Mouse (Mus musculus): ENCODE results near the gene Nxf2.
"Not testable (repeated sequence)": the region's sequence is repeated elsewhere in the genome, so short reads cannot be mapped to it uniquely, and the experiment has no call there.

Gene Nxf2

GRCm38 (mm10) chrX:134964546-134964945, at the start of gene Nxf2:
Nxf2 (minus strand) TSS chrX:134964754.
- no peak for DNase-seq

GRCm38 (mm10) chrX:135011381-135011780, 46.8 kb upstream of the Nxf2 start:
- no peak for DNase-seq

- DNase-seq = no peak
These were observed 44.9 kb upstream of the Nxf2 start for GRCm38 (mm10) chrX:135009471-135009815.

DNA sequence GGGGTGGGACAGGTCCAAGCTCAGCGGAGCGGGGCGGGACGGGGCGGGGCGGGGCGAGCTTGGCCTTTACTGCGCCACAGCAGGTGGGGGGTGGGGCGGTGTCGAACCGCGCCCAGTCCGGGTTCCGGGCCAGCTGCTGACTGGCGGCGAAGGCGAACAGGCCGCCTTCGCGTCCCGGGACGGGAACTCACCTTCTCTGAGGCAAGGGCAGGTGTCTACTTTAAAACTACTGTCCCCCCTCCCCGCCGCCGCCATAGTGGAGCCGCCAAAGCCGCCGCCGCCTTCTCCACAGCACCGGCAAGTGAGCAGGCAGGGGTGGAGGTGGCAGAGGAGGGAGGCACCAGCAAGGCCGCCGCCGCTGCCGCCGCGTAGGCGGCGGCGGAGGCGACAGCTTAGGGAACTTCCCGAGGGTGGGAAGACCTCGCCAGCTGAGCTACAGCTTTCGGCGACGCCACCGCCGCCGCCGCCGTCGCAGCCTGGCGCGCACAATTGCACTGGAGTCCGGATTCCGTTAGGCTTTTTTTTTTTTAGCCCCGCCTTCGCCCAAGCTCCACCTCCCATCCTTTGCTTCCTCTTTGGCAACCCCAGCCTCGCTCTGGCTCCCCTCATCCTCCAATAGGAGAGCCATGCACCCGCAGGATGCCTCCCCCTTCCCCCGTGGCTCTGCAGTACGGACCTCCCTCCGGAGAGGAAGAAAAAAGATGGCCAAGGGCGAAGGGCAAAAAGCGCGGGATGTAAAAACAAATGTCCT, 44.3 kb upstream of the Nxf2 start, which contains the start of gene Zmat1:
Zmat1 (minus strand) TSS at position 490 of the 751 bp plus-strand sequence.
- DNase-seq = peak; percentile 74

- no peak for DNase-seq
These were observed 43.5 kb upstream of the Nxf2 start for GRCm38 (mm10) chrX:135008021-135008420.

DNA sequence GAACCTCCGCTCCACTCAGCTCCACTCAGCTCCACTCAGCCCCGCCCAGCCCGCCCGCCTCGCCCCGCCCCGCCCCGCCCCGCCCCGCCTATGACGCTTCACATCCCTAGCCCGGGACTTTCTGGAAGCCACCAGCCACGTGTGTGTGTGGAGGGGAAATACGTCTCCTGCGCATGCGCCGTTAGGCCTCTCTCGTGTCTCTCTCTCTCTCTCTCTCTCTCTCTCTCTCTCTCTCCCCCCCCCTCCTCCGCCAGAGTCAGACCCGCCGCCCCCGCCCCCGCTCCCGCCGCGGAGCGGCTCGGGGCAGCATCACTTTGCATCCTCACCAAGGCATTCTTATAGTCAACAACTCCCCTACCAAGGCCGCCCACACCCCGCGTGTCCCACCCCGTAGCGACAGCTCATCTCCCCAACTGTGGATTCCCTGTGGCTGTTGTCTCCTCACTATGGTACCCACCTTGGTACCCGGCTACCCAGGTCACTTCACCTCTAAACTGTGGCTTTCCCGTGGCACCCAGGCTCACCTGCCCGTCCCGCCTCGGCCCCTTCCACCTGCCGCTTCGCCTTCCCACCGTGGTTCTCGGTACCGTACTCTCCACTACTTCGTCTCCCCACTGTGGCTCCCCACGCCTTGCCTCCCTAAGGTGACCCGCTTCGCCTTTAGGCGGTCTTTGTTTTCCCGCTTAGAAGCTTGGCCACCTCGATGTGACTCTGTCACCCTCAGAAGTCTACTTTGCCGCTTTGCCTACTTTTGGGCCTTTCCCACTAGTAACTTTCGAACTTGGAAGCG, 1.1 kb downstream of the Nxf2 start:
- peak; percentile 68 for DNase-seq

DNA sequence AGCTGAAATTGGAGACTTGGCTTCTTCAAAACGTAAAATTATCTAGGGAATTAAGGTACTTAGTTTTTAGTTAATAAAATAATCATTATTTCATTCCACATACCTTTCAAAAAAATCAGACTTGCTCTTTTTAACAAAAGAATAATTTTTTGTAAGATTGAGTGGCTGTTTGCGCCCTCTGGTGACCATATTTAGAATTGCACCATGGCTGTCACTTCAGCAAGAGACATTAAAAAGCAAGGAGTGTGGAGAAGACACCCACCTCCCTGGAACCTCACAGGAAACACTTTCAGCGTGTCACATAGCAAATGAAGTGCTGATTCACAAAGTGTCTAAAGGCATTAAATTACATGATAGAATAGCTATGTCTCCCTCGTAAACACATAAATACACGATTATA, 34.2 kb downstream of the Nxf2 start:
- DNase-seq = peak; percentile 51

DNA sequence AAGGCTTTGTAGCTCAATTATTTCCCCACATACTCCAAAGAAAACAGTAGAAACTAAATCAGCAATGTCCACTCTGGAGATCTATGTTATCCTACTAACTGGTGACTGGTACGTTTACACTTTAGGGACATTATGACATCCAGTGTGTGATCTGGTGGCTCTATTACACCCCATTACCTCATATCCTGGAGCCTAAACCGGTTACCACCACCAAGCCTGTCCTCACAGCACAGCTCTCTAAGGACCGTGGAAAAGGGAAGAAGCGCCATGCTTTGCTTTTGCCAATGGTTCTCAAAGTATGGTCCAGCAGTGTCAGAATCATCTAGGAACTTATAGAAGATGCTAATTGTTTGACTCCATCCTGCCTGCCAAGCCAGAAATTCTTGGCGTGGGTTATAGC, 34.6 kb downstream of the Nxf2 start:
- no peak for DNase-seq

GRCm38 (mm10) chrX:134925058-134925457, 39.5 kb downstream of the Nxf2 start:
- peak; percentile 33 for DNase-seq

DNA sequence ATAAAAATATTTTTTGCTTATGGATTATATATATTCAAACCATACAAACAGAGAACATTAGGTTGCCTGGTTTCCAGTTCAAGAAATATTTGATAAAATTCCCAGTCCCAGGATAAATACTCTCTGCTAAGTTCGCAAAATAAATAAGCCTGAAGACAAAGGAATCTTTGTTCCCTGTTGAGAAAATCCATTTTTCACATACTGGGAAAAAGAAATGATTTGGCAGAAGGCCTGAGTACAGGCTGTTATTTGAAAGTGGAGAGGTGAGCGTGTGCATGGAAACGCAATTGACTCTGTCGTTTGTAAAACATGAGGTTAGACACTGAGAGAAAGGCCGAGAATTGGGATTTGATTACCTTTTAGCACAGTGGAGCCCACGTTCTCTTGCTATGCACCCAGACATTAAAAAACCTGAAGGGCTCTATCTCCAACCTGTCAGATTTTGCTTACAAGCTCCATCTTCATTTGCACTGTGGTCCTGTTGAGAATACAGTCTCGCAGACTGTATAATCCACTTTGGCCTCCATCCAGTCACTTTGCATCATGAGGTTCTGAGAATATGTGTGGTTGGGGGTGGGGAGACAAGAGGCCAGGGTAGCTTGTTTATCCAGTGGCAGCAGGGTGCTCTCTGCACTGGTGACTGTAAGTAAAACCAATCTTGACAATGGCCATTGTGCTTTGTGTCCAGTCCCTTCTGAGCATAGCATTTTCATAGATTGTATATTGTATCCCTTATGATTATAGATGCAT, 40.7 kb downstream of the Nxf2 start:
- DNase-seq = no peak

- no peak for DNase-seq
These were observed 45.3 kb downstream of the Nxf2 start for GRCm38 (mm10) chrX:134919220-134919619.

- DNase-seq = no peak
These were observed 48.8 kb downstream of the Nxf2 start for GRCm38 (mm10) chrX:134915745-134916144.

GRCm38 (mm10) chrX:134915315-134915714, 49.2 kb downstream of the Nxf2 start:
- not testable (repeated sequence) for DNase-seq

DNA sequence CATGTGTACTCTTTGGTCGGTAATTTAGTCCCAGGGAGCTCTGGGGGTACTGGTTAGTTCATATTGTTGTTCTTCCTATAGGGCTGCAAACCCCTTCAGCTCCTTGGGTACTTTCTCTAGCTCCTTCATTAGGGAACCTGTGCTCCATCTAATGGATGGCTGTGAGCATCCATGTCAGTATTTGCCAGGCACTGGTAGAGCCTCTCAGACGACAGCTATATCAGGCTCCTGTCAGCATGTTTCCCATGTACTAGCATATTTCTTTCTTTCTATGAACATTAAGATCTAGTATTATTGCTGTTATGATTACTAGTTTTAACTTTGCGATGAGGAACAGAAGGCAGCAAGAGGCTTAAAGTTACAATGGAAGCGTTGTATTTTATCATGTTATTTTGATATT, 49.7 kb downstream of the Nxf2 start:
- DNase-seq = no peak

DNA sequence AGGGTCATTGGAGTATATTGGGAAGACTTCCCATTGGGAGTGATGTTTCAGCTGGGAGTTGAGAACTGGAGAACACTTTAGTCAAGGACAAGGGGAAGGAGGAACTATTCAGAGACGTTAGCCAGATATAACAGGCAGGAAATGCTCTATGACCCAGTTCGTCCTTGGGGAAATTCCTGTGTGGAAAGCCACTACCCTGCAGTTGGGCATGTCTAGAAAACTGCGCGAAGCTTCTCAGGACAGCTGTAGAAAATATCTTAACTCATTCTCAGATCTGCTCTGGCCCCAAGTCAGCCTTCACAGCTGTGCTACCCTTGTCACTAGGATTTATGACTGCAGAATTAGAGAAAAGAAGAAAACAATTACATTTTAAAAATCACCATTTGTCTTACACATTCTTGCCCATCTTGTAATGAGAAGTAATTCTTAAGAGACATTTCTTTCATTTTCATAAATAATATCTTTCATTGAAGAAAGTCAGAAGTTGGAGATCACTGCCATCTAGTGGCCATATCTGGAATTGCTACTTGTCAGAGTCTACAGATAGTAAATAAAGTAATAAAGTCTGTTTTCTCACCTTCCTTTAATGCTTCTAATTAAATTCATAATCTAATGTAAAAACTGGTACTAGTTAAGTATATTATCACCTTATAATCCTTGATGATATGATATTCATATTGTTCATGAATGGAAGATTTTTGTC, 51.2 kb downstream of the Nxf2 start:
- peak; percentile 29 for DNase-seq

DNA sequence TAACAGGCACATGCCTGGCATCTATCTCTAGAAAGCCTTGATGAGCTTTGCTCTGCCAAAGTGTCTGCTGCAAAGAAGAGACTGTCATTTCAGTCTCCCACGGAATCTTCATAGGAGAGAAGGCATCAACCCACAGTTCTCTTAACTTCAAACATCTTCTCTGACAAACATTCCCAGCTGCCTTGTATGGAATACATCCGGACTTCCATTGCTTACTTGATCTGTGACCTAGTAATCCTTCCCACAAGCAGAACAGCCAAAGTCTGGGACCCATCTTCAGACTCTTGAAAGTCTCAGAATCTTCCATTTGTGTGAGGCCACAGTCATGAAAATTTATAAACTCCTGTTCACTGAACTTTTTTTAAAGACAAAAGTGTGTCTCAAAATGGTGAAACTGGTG, 51.7 kb downstream of the Nxf2 start:
- DNase-seq = no peak

GRCm38 (mm10) chrX:134910345-134910744, 54.2 kb downstream of the Nxf2 start:
- DNase-seq = no peak
